Mouse (Mus musculus) embryonic fibroblast, embryonic 13.5 days (primary cell): ENCODE data around the gene Dusp1. TPM values are rescaled to one million over a fixed set of nuclear protein-coding genes. Genes with fewer than 3 reads are reported as not detected.
A peak's percentile ranks its signal among the peaks of the same experiment; 100 is the strongest.

Source experiments
- H3K27ac ChIP-seq: 2 replicates; pipeline ENCODE4 v1.5.1; 2012; ENCODE audit warnings: low read length, control low read depth, inconsistent platforms; ENCODE audit not compliant: insufficient read depth
- H3K4me1 ChIP-seq: 2 replicates; pipeline ENCODE4 v1.6.1; 2011; ENCODE audit warnings: low read length; ENCODE audit not compliant: control insufficient read depth, insufficient read depth
- H3K4me3 ChIP-seq: 2 replicates; pipeline ENCODE4 v1.5.1; 2011; ENCODE audit warnings: mild to moderate bottlenecking, control low read depth, low read length; ENCODE audit not compliant: insufficient read depth
- CTCF ChIP-seq: IDR thresholded peaks from 2 replicates; pipeline ENCODE4 v1.5.1; 2011; ENCODE audit warnings: mild to moderate bottlenecking, control low read depth, low read length, moderate library complexity, borderline replicate concordance; ENCODE audit not compliant: insufficient read depth
- POLR2A ChIP-seq: IDR thresholded peaks from 2 replicates; pipeline ENCODE4 v1.6.1; 2011; ENCODE audit warnings: low read depth, mild to moderate bottlenecking, control low read depth, low read length, moderate library complexity
- polyA plus RNA-seq: library from polyadenylated mRNA; stranded (reverse); fragments of >200 nt; gene quantifications from 2 replicates; pipeline ENCODE4 v1.2.4, GENCODE M21; 2011; ENCODE audit warnings: low read depth; ENCODE audit not compliant: missing spikeins, insufficient read length

Dusp1 gene
- polyA plus RNA-seq, 1 experiment, result 36.3 TPM

DNA sequence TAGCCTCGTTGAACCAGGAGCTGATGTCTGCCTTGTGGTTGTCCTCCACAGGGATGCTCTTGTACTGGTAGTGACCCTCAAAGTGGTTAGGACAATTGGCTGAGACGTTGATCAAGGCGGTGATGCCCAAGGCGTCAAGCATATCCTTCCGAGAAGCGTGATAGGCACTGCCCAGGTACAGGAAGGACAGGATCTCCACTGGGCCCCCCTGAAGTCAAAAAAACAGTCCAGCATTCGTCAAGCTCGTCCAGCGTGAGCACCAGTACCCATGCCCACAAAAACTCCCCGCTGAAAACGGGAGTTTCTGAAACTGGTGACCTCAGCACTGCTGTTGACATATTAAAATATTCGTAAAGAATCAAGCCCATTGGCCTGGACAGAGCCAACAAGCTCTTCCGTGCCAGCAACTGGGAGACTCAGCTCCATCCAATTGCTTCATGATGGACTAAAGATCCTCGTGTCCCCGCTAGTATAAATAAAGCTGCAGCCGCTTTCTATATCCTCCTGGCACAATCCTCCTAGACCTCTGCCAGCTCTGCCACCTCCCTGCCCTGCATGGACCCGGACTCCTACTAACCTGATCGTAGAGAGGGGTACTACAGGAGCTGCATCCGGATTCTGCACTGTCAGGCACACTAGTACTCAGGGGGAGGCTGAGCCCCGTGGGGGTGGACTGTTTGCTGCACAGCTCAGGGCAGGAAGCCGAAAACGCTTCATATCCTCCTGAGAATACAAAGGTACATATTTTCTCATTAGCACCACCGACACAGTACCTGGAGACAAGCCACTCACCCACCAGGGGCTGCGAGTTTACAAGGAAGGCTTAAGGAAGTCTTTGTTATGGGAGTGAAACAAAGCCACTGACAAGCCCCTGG, 54.7 kb downstream of the Dusp1 start:
- TF ChIP-seq CTCF, result no peak
- TF ChIP-seq POLR2A, result peak; percentile 27; the same call in 1 of the 2 replicates
- peak overlapping the region; percentile 84 for H3K27ac ChIP-seq
- peak overlapping the region; percentile 94 for H3K4me3 ChIP-seq
- peaks cover 21% of the 10 kb centered on the region for H3K4me1 ChIP-seq

GRCm38 (mm10) chr17:26506031-26506641, 55.8 kb downstream of the Dusp1 start:
- Histone ChIP-seq H3K4me1 (peaks cover 21% of the 10 kb centered on the region), H3K4me3 (peak overlapping the region; percentile 94), H3K27ac (peak overlapping the region; percentile 84; the same call in 1 of the 2 replicates)
- TF ChIP-seq CTCF (no peak), POLR2A (peak; percentile 38)

GRCm38 (mm10) chr17:26505181-26505581, 56.7 kb downstream of the Dusp1 start:
- H3K4me1 ChIP-seq, result peaks cover 16% of the 10 kb centered on the region
- 0 out of 2 replicates have a peak, but pooled peaks have one; percentile 59 for TF ChIP-seq POLR2A
- no peak for TF ChIP-seq CTCF
- H3K4me3 ChIP-seq, result no peak overlapping the region; the same call in 1 of the 2 replicates
- H3K27ac ChIP-seq, result no peak overlapping the region

- no peak overlapping the region for H3K4me3 ChIP-seq
- H3K27ac ChIP-seq, result peak overlapping the region; percentile 89
- peak; percentile 51; the same call in 1 of the 2 replicates for TF ChIP-seq POLR2A
- no peak for TF ChIP-seq CTCF
- peaks cover 9% of the 10 kb centered on the region for H3K4me1 ChIP-seq
Observed at GRCm38 (mm10) chr17:26503981-26504671, 57.8 kb downstream of the Dusp1 start.

GRCm38 (mm10) chr17:26502808-26503671, 58.9 kb downstream of the Dusp1 start:
- TF ChIP-seq CTCF (no peak), POLR2A (0 out of 2 replicates have a peak, but pooled peaks have one; percentile 20)
- H3K4me1 ChIP-seq, result peaks cover 10% of the 10 kb centered on the region
- peak overlapping the region; percentile 89 for H3K27ac ChIP-seq
- H3K4me3 ChIP-seq, result 0 out of 2 replicates have a peak overlapping the region, but pooled peaks have one; percentile 2

DNA sequence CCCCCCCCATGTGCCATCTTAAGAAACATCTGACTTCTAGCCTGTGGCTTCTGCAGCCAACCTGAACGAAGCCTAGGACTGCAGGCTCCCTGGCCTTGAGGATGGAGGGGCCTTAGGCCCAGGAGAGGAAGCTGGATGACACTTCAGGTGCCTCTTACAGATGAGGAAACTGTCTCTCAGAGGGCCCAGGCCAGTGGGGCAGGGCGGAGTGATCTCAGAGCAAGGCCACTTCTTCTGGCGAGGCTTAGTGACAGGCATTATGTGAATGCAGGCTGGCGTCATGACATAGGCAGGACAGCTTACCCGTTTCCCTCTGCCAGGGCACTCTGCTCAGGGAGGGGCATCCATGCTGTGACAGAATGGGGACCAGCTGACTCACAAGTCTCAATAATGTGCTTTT, 60.1 kb downstream of the Dusp1 start:
- H3K27ac ChIP-seq, result no peak overlapping the region

GRCm38 (mm10) chr17:26498626-26499025, 63.3 kb downstream of the Dusp1 start:
- Histone ChIP-seq H3K4me3 (no peak overlapping the region), H3K4me1 (peaks cover 5% of the 10 kb centered on the region; the same call in 1 of the 2 replicates), H3K27ac (no peak overlapping the region)
- TF ChIP-seq POLR2A (no peak), CTCF (no peak)

More for the DNA sequence above, 60.1 kb downstream of the Dusp1 start:
- peaks cover 10% of the 10 kb centered on the region for H3K4me1 ChIP-seq
- H3K4me3 ChIP-seq, result no peak overlapping the region
- TF ChIP-seq CTCF, result no peak
- TF ChIP-seq POLR2A, result no peak

DNA sequence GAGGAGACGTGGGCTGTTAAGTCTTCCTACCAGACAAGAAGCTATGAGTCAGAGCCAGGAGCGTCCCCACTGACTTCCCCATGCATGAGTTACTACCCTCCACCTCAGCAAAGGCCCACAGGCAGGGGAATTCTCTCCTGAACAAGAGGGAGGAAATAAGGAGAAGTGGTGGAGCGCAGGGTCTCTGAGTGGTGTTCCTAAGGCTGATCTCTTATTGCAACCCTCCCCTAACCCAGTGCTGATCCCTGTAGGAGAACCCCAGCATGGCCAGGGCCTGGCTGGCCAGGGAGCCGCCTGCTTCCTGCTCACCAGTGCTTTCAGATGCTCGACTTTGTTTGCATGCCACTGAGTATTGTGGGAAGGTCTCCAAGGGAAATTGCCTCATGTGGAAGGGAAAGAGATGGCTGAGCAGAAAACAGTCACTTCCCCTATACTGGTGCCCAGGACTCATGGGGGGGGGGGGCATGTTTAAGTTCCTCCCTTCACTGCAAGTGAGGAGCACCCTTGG, 64.5 kb downstream of the Dusp1 start:
- no peak overlapping the region for H3K4me3 ChIP-seq
- H3K27ac ChIP-seq, result no peak overlapping the region
- TF ChIP-seq POLR2A (no peak), CTCF (no peak)
- H3K4me1 ChIP-seq, result peaks cover 2% of the 10 kb centered on the region; the same call in 1 of the 2 replicates
